Mouse (Mus musculus): ENCODE results near the gene Ern1. TPM values are rescaled to one million over a fixed set of nuclear protein-coding genes. Genes with fewer than 3 reads are reported as not detected.
"Not testable (repeated sequence)": the region's sequence is repeated elsewhere in the genome, so short reads cannot be mapped to it uniquely, and the experiment has no call there.

Ern1 gene
- polyA plus RNA-seq, 1 experiment: 6.6 TPM

- no peaks in the 10 kb centered on the region; the same call in 1 of the 2 replicates for H3K4me1 ChIP-seq (ENCODE audit: control insufficient read depth, insufficient read depth, low read length)
- H3K27me3 ChIP-seq (ENCODE audit: control insufficient read depth, insufficient read depth, low read length): no peaks in the 10 kb centered on the region
- H3K4me3 ChIP-seq (ENCODE audit: control insufficient read depth, low read depth, low read length): no peak overlapping the region
- no peak overlapping the region for H3K27ac ChIP-seq (ENCODE audit: control insufficient read depth, insufficient read depth, low read depth, low read length)
- no peaks in the 10 kb centered on the region for H3K36me3 ChIP-seq (ENCODE audit: control insufficient read depth, insufficient read depth, low read length)
- TF ChIP-seq CTCF (IDR thresholded peaks at IDR 0.05; ENCODE audit: control insufficient read depth, insufficient read depth, insufficient replicate concordance, low read depth, low read length): peak; percentile 17; the same call in 1 of the 2 replicates
- TF ChIP-seq POLR2A (IDR thresholded peaks at IDR 0.05; ENCODE audit: control insufficient read depth, low read depth, low read length): no peak
These were observed 90.0 kb downstream of the Ern1 start for GRCm38 (mm10) chr11:106397656-106398055.

- not testable (repeated sequence) for H3K27me3 ChIP-seq (ENCODE audit: control insufficient read depth, insufficient read depth, low read length); H3K36me3 ChIP-seq (ENCODE audit: control insufficient read depth, insufficient read depth, low read length); H3K27ac ChIP-seq (ENCODE audit: control insufficient read depth, insufficient read depth, low read depth, low read length); H3K4me3 ChIP-seq (ENCODE audit: control insufficient read depth, low read depth, low read length); H3K4me1 ChIP-seq (ENCODE audit: control insufficient read depth, insufficient read depth, low read length)
These were observed 93.6 kb downstream of the Ern1 start for GRCm38 (mm10) chr11:106394055-106394454.

- peaks cover 2% of the 10 kb centered on the region; the same call in 1 of the 2 replicates for H3K4me1 ChIP-seq (ENCODE audit: control insufficient read depth, insufficient read depth, low read length)
- no peak overlapping the region; the same call in 1 of the 2 replicates for H3K4me3 ChIP-seq (ENCODE audit: control insufficient read depth, low read depth, low read length)
- TF ChIP-seq CTCF (IDR thresholded peaks at IDR 0.05; ENCODE audit: control insufficient read depth, insufficient read depth, insufficient replicate concordance, low read depth, low read length) (no peak), POLR2A (IDR thresholded peaks at IDR 0.05; ENCODE audit: control insufficient read depth, low read depth, low read length) (no peak; the same call in 1 of the 2 replicates)
- no peaks in the 10 kb centered on the region for H3K36me3 ChIP-seq (ENCODE audit: control insufficient read depth, insufficient read depth, low read length)
- H3K27ac ChIP-seq (ENCODE audit: control insufficient read depth, insufficient read depth, low read depth, low read length): no peak overlapping the region
- no peaks in the 10 kb centered on the region for H3K27me3 ChIP-seq (ENCODE audit: control insufficient read depth, insufficient read depth, low read length)
These were observed 94.4 kb downstream of the Ern1 start for GRCm38 (mm10) chr11:106393331-106393616.

- Histone ChIP-seq H3K27me3 (ENCODE audit: control insufficient read depth, insufficient read depth, low read length) (no peaks in the 10 kb centered on the region), H3K4me3 (ENCODE audit: control insufficient read depth, low read depth, low read length) (no peak overlapping the region), H3K27ac (ENCODE audit: control insufficient read depth, insufficient read depth, low read depth, low read length) (peak overlapping the region; percentile 37; the same call in 1 of the 2 replicates), H3K36me3 (ENCODE audit: control insufficient read depth, insufficient read depth, low read length) (no peaks in the 10 kb centered on the region), H3K4me1 (ENCODE audit: control insufficient read depth, insufficient read depth, low read length) (peaks cover 2% of the 10 kb centered on the region; the same call in 1 of the 2 replicates)
- TF ChIP-seq POLR2A (IDR thresholded peaks at IDR 0.05; ENCODE audit: control insufficient read depth, low read depth, low read length) (no peak), CTCF (IDR thresholded peaks at IDR 0.05; ENCODE audit: control insufficient read depth, insufficient read depth, insufficient replicate concordance, low read depth, low read length) (no peak)
These were observed 94.9 kb downstream of the Ern1 start for GRCm38 (mm10) chr11:106392597-106393330.

GRCm38 (mm10) chr11:106391546-106392188 is 96.0 kb downstream of the Ern1 start:
- peaks cover 2% of the 10 kb centered on the region; the same call in 1 of the 2 replicates for H3K4me1 ChIP-seq (ENCODE audit: control insufficient read depth, insufficient read depth, low read length)
- TF ChIP-seq CTCF (IDR thresholded peaks at IDR 0.05; ENCODE audit: control insufficient read depth, insufficient read depth, insufficient replicate concordance, low read depth, low read length): peak; percentile 72; the same call in 1 of the 2 replicates
- no peak for TF ChIP-seq POLR2A (IDR thresholded peaks at IDR 0.05; ENCODE audit: control insufficient read depth, low read depth, low read length)
- H3K27ac ChIP-seq (ENCODE audit: control insufficient read depth, insufficient read depth, low read depth, low read length): no peak overlapping the region

GRCm38 (mm10) chr11:106390757-106391156 is 96.9 kb downstream of the Ern1 start:
- Histone ChIP-seq H3K27me3 (ENCODE audit: control insufficient read depth, insufficient read depth, low read length) (no peaks in the 10 kb centered on the region), H3K4me1 (ENCODE audit: control insufficient read depth, insufficient read depth, low read length) (peaks cover 2% of the 10 kb centered on the region; the same call in 1 of the 2 replicates), H3K4me3 (ENCODE audit: control insufficient read depth, low read depth, low read length) (no peak overlapping the region), H3K36me3 (ENCODE audit: control insufficient read depth, insufficient read depth, low read length) (no peaks in the 10 kb centered on the region), H3K27ac (ENCODE audit: control insufficient read depth, insufficient read depth, low read depth, low read length) (no peak overlapping the region)
- TF ChIP-seq POLR2A (IDR thresholded peaks at IDR 0.05; ENCODE audit: control insufficient read depth, low read depth, low read length) (no peak), CTCF (IDR thresholded peaks at IDR 0.05; ENCODE audit: control insufficient read depth, insufficient read depth, insufficient replicate concordance, low read depth, low read length) (no peak)

More at GRCm38 (mm10) chr11:106391546-106392188, 96.0 kb downstream of the Ern1 start:
- no peak overlapping the region for H3K4me3 ChIP-seq (ENCODE audit: control insufficient read depth, low read depth, low read length)
- no peaks in the 10 kb centered on the region for H3K36me3 ChIP-seq (ENCODE audit: control insufficient read depth, insufficient read depth, low read length)
- no peaks in the 10 kb centered on the region for H3K27me3 ChIP-seq (ENCODE audit: control insufficient read depth, insufficient read depth, low read length)

GRCm38 (mm10) chr11:106389611-106390010 is 98.0 kb downstream of the Ern1 start:
- Histone ChIP-seq H3K27me3 (ENCODE audit: control insufficient read depth, insufficient read depth, low read length) (no peaks in the 10 kb centered on the region), H3K4me3 (ENCODE audit: control insufficient read depth, low read depth, low read length) (no peak overlapping the region), H3K4me1 (ENCODE audit: control insufficient read depth, insufficient read depth, low read length) (peaks cover 2% of the 10 kb centered on the region; the same call in 1 of the 2 replicates), H3K27ac (ENCODE audit: control insufficient read depth, insufficient read depth, low read depth, low read length) (no peak overlapping the region), H3K36me3 (ENCODE audit: control insufficient read depth, insufficient read depth, low read length) (no peaks in the 10 kb centered on the region)
- no peak for TF ChIP-seq CTCF (IDR thresholded peaks at IDR 0.05; ENCODE audit: control insufficient read depth, insufficient read depth, insufficient replicate concordance, low read depth, low read length)
- TF ChIP-seq POLR2A (IDR thresholded peaks at IDR 0.05; ENCODE audit: control insufficient read depth, low read depth, low read length): no peak
